Mouse (Mus musculus): ENCODE data around the gene Agtr1b.

DNA sequence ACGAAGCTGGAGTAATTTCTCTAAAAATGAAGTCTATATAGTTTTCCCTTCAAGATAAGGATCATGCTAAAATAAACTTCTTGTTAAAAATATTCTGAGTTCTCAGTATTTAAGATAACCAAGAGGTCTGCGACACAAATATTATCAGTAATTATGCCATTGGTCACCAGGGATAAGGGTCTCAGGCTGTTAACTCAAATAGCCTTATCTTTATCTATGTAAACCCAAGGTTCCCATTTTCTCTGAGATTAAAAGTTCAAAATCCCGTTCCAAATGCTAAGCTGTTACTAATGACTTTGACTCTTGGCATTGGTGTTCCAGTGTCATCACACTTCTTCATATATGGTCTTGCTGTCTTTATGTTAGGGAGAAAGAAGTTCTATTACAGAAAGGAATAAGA lies 71.4 kb downstream of the Agtr1b start:
- TF ChIP-seq POLR2A (IDR thresholded peaks at IDR 0.05; ENCODE audit: low read depth, low read length) (no peak), CTCF (conservative IDR thresholded peaks at IDR 0.05; ENCODE audit: insufficient read depth, insufficient read length, low read depth, low read length) (no peak)
